Mouse (Mus musculus) embryonic fibroblast, embryonic 13.5 days (primary cell): ENCODE results near the gene Lmnb2.

Experiments used
- CTCF ChIP-seq: IDR thresholded peaks from 2 replicates; pipeline ENCODE4 v1.5.1; 2011; ENCODE audit warnings: mild to moderate bottlenecking, control low read depth, low read length, moderate library complexity, borderline replicate concordance; ENCODE audit not compliant: insufficient read depth
- POLR2A ChIP-seq: IDR thresholded peaks from 2 replicates; pipeline ENCODE4 v1.6.1; 2011; ENCODE audit warnings: low read depth, mild to moderate bottlenecking, control low read depth, low read length, moderate library complexity

DNA sequence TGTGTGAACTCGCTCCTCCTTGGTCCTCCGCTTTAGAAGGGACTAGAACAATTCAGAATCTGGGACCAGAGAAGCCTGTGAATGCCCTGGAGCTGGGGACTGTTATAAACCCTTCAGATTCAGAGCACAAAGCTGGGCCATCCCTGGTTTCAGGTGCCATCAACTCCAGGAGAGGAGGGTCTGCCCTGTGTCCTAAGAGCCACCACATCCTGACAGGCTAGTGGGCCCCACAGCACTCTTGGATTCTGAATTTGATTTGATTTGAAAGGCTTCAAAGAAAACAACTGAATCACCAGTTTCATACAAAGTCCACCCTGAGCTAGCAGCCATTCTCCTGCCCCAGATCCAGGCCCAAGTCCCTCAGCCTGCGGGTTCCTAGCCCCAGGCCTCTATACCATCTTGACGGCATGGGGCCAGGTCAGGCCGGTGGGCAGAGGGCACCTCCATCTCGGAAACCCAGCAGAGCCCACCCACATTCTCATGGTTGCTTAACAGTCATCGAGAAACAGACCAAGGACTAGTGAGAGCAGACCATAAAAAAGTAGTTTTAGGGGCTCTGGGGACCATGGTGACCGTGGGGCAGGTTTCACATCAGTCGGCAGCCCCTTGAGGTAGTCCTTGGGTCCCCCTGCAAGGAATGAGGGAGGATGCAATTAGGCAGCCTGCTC, 15.6 kb downstream of the Lmnb2 start:
- no peak for TF ChIP-seq CTCF
- no peak for TF ChIP-seq POLR2A
